Mouse (Mus musculus) stomach, postnatal 0 days (tissue): ENCODE results near the gene Cd109.

Experiments
- CTCF ChIP-seq: IDR thresholded peaks from 2 replicates; pipeline ENCODE4 v1.5.1; 2016; ENCODE audit warnings: antibody characterized with exemption, low read depth, mild to moderate bottlenecking, moderate library complexity
- EP300 ChIP-seq: optimal IDR thresholded peaks from 2 replicates; pipeline ENCODE3; 2016; ENCODE audit warnings: antibody characterized with exemption

DNA sequence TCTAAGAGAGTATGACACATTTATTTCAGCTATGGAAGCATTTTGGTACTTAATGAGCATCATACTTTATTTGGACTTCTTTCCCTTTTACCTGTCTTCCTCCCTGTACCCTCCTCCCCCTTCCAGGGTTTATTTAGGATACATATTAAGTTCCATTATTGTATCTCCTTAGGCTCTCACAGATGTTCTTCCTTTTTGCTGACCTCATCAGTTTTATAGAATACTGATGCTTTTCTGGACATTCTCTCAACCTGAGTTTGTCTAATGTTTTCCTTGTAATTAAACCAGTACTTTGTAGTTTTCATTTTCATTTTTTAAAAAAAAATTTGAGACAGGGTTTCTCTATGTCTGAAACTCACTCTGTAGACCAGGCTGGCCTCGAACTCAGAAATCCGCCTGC lies 24.9 kb upstream of the Cd109 start:
- TF ChIP-seq CTCF: no peak
- TF ChIP-seq EP300: no peak
